Mouse (Mus musculus) ES-Bruce4 (cell line): ENCODE data around the gene AU021092.

Experiments used
- CTCF ChIP-seq: IDR thresholded peaks from one replicate; pipeline ENCODE4 v1.8.1; 2011; ENCODE audit warnings: low read depth, low read length
- EP300 ChIP-seq: IDR thresholded peaks from 2 replicates; pipeline ENCODE4 v1.6.1; 2011; ENCODE audit warnings: low read depth, low read length; ENCODE audit not compliant: insufficient read depth
- POLR2A ChIP-seq: IDR thresholded peaks from one replicate; pipeline ENCODE4 v1.8.1; 2011; ENCODE audit warnings: low read length; ENCODE audit not compliant: insufficient read depth

- no peak for TF ChIP-seq POLR2A
- TF ChIP-seq CTCF: no peak
- no peak for TF ChIP-seq EP300
Observed at GRCm38 (mm10) chr16:5222140-5222539, at the start of gene AU021092.
